Mouse (Mus musculus): Measurements from ENCODE around the gene Ptcra.

Gene Ptcra

GRCm38 (mm10) chr17:46725731-46726645 lies 37.5 kb downstream of the Ptcra start:
- DNase-seq (ENCODE audit: low spot score in 2 of 2): no peak

GRCm38 (mm10) chr17:46725273-46725672 lies 38.2 kb downstream of the Ptcra start:
- DNase-seq (ENCODE audit: low spot score in 2 of 2): no peak

GRCm38 (mm10) chr17:46724477-46725084 lies 38.9 kb downstream of the Ptcra start:
- no peak for DNase-seq (ENCODE audit: low spot score in 2 of 2)

GRCm38 (mm10) chr17:46721077-46721476 lies 42.4 kb downstream of the Ptcra start:
- no peak for DNase-seq (ENCODE audit: low spot score in 2 of 2)

GRCm38 (mm10) chr17:46714756-46715481 lies 48.6 kb downstream of the Ptcra start:
- no peak for DNase-seq (ENCODE audit: low spot score in 2 of 2)

GRCm38 (mm10) chr17:46713849-46714248 lies 49.7 kb downstream of the Ptcra start:
- no peak for DNase-seq (ENCODE audit: low spot score in 2 of 2)

- DNase-seq (ENCODE audit: low spot score in 2 of 2): no peak
These were observed 51.1 kb downstream of the Ptcra start for GRCm38 (mm10) chr17:46712442-46712841.

- peak; percentile 63 to 65 for DNase-seq (ENCODE audit: low spot score in 2 of 2)
These were observed 51.8 kb downstream of the Ptcra start for GRCm38 (mm10) chr17:46711612-46712271.

GRCm38 (mm10) chr17:46710959-46711597 lies 52.4 kb downstream of the Ptcra start, which contains the start of gene Pex6:
Gene Pex6 (plus strand): TSS chr17:46711463.
- DNase-seq (ENCODE audit: low spot score in 2 of 2): peak; percentile 96

- no peak for DNase-seq (ENCODE audit: low spot score in 2 of 2)
These were observed 57.0 kb downstream of the Ptcra start for GRCm38 (mm10) chr17:46706375-46707089.
